Mouse (Mus musculus) heart, postnatal 0 days (tissue): ENCODE measurements around the gene Csnk2a1.

Experiments
- CTCF ChIP-seq: IDR thresholded peaks from 2 replicates; pipeline ENCODE4 v1.5.1; 2016; ENCODE audit warnings: antibody characterized with exemption, control low read depth, low read depth
- EP300 ChIP-seq: IDR thresholded peaks from 2 replicates; pipeline ENCODE4 v1.6.1; 2016; ENCODE audit warnings: antibody characterized with exemption, low read depth

GRCm38 (mm10) chr2:152230046-152230445 lies 3.4 kb downstream of the Csnk2a1 start:
- no peak for TF ChIP-seq CTCF
- no peak for TF ChIP-seq EP300
